Mouse (Mus musculus): ENCODE measurements around the gene Pitpnm2. TPM values are rescaled to one million over a fixed set of nuclear protein-coding genes. Genes with fewer than 3 reads are reported as not detected.
A peak's percentile ranks its signal among the peaks of the same experiment; 100 is the strongest.

The Pitpnm2 gene
- polyA plus RNA-seq, 1 experiment from 2014 or later = 4.9 TPM

- Histone ChIP-seq H3K4me3 (no peak overlapping the region), H3K4me2 (no peak overlapping the region), H3K9ac (no peak overlapping the region), H3K27me3 (no peaks in the 10 kb centered on the region), H3K36me3 (no peaks in the 10 kb centered on the region), H3K4me1 (replicated peaks) (peaks cover 7% of the 10 kb centered on the region), H3K9me3 (replicated peaks) (no peaks in the 10 kb centered on the region), H3K27ac (no peak overlapping the region)
- no peak for ATAC-seq (replicated peaks; ENCODE audit: insufficient number of reproducible peaks, insufficient read depth, low FRiP score, low read depth)
- WGBS = 85% methylated on average over 11 of the region's 11 CpGs
Measured at GRCm38 (mm10) chr5:124100128-124101044, 149.2 kb downstream of the Pitpnm2 start.

- Histone ChIP-seq H3K9ac (no peak overlapping the region), H3K4me2 (no peak overlapping the region), H3K27ac (no peak overlapping the region), H3K4me3 (no peak overlapping the region), H3K36me3 (no peaks in the 10 kb centered on the region), H3K4me1 (replicated peaks) (peaks cover 12% of the 10 kb centered on the region), H3K9me3 (replicated peaks) (no peaks in the 10 kb centered on the region), H3K27me3 (no peaks in the 10 kb centered on the region)
- ATAC-seq (replicated peaks; ENCODE audit: insufficient number of reproducible peaks, insufficient read depth, low FRiP score, low read depth) = no peak
- WGBS = 73% methylated on average over 2 of the region's 2 CpGs
Measured at GRCm38 (mm10) chr5:124098923-124099322, 150.6 kb downstream of the Pitpnm2 start.

GRCm38 (mm10) chr5:124095596-124096232 lies 153.8 kb downstream of the Pitpnm2 start, which contains the start of gene Abcb9:
TSS of gene Abcb9 (minus strand) at chr5:124095798.
- Histone ChIP-seq H3K4me3 (peak within 1 kb of the TSS; percentile 53), H3K4me2 (peak within 1 kb of the TSS; percentile 83)
- ATAC-seq (replicated peaks; ENCODE audit: insufficient number of reproducible peaks, insufficient read depth, low FRiP score, low read depth) = peak; percentile 78

GRCm38 (mm10) chr5:124095077-124095581 lies 154.4 kb downstream of the Pitpnm2 start:
- H3K9me3 ChIP-seq (replicated peaks) = no peaks in the 10 kb centered on the region
- H3K4me3 ChIP-seq = peak overlapping the region; percentile 53
- peak; percentile 16 for ATAC-seq (replicated peaks; ENCODE audit: insufficient number of reproducible peaks, insufficient read depth, low FRiP score, low read depth)
- H3K9ac ChIP-seq = peak overlapping the region; percentile 47; the same call in 1 of the 2 replicates
- H3K36me3 ChIP-seq = no peaks in the 10 kb centered on the region
- peak overlapping the region; percentile 83 for H3K4me2 ChIP-seq
- H3K27me3 ChIP-seq = no peaks in the 10 kb centered on the region
- 17% methylated on average over 19 of the region's 19 CpGs for WGBS
- H3K27ac ChIP-seq = no peak overlapping the region
- H3K4me1 ChIP-seq (replicated peaks) = peaks cover 20% of the 10 kb centered on the region

More at GRCm38 (mm10) chr5:124095596-124096232, 153.8 kb downstream of the Pitpnm2 start, which contains the start of gene Abcb9:
- Histone ChIP-seq H3K27me3 (no peaks in the 10 kb centered on the region), H3K36me3 (no peaks in the 10 kb centered on the region), H3K9me3 (replicated peaks) (no peaks in the 10 kb centered on the region), H3K4me1 (replicated peaks) (peaks cover 20% of the 10 kb centered on the region), H3K27ac (no peak within 1 kb of the TSS), H3K9ac (peak within 1 kb of the TSS; percentile 47; the same call in 1 of the 2 replicates)
- WGBS = 1% methylated on average over 42 of the region's 42 CpGs

GRCm38 (mm10) chr5:124093852-124094604 lies 155.5 kb downstream of the Pitpnm2 start:
- H3K4me2 ChIP-seq = no peak overlapping the region
- 86% methylated on average over 12 of the region's 12 CpGs for WGBS
- no peaks in the 10 kb centered on the region for H3K9me3 ChIP-seq (replicated peaks)
- no peak overlapping the region for H3K27ac ChIP-seq
- no peaks in the 10 kb centered on the region for H3K36me3 ChIP-seq
- H3K4me1 ChIP-seq (replicated peaks) = peaks cover 20% of the 10 kb centered on the region
- no peak for ATAC-seq (replicated peaks; ENCODE audit: insufficient number of reproducible peaks, insufficient read depth, low FRiP score, low read depth)
- H3K9ac ChIP-seq = no peak overlapping the region
- no peaks in the 10 kb centered on the region for H3K27me3 ChIP-seq
- H3K4me3 ChIP-seq = no peak overlapping the region

GRCm38 (mm10) chr5:124093120-124093794 lies 156.3 kb downstream of the Pitpnm2 start:
- Histone ChIP-seq H3K4me1 (replicated peaks) (peaks cover 20% of the 10 kb centered on the region), H3K9ac (no peak overlapping the region), H3K4me2 (no peak overlapping the region), H3K36me3 (no peaks in the 10 kb centered on the region), H3K9me3 (replicated peaks) (no peaks in the 10 kb centered on the region), H3K4me3 (no peak overlapping the region), H3K27ac (no peak overlapping the region), H3K27me3 (no peaks in the 10 kb centered on the region)
- ATAC-seq (replicated peaks; ENCODE audit: insufficient number of reproducible peaks, insufficient read depth, low FRiP score, low read depth) = no peak; the same call in 1 of the 2 replicates
- WGBS = 62% methylated on average over 11 of the region's 11 CpGs

- Histone ChIP-seq H3K9me3 (replicated peaks) (no peaks in the 10 kb centered on the region), H3K4me1 (replicated peaks) (peaks cover 20% of the 10 kb centered on the region), H3K4me3 (no peak overlapping the region), H3K9ac (no peak overlapping the region), H3K4me2 (no peak overlapping the region), H3K36me3 (no peaks in the 10 kb centered on the region), H3K27me3 (no peaks in the 10 kb centered on the region), H3K27ac (no peak overlapping the region)
- WGBS = 48% methylated on average over 9 of the region's 9 CpGs
- ATAC-seq (replicated peaks; ENCODE audit: insufficient number of reproducible peaks, insufficient read depth, low FRiP score, low read depth) = no peak
Measured at GRCm38 (mm10) chr5:124091951-124092406, 157.6 kb downstream of the Pitpnm2 start.

- 77% methylated on average over 23 of the region's 23 CpGs for WGBS
- Histone ChIP-seq H3K9me3 (replicated peaks) (no peaks in the 10 kb centered on the region), H3K4me1 (replicated peaks) (peaks cover 8% of the 10 kb centered on the region), H3K27ac (no peak overlapping the region), H3K4me2 (no peak overlapping the region), H3K9ac (no peak overlapping the region), H3K4me3 (no peak overlapping the region), H3K27me3 (no peaks in the 10 kb centered on the region), H3K36me3 (no peaks in the 10 kb centered on the region)
- no peak for ATAC-seq (replicated peaks; ENCODE audit: insufficient number of reproducible peaks, insufficient read depth, low FRiP score, low read depth)
Measured at GRCm38 (mm10) chr5:124089868-124090267, 159.7 kb downstream of the Pitpnm2 start.

GRCm38 (mm10) chr5:124086876-124087275 lies 162.7 kb downstream of the Pitpnm2 start:
- Histone ChIP-seq H3K9ac (no peak overlapping the region), H3K4me1 (replicated peaks) (no peaks in the 10 kb centered on the region), H3K4me2 (no peak overlapping the region), H3K27ac (no peak overlapping the region), H3K9me3 (replicated peaks) (no peaks in the 10 kb centered on the region), H3K36me3 (no peaks in the 10 kb centered on the region), H3K4me3 (no peak overlapping the region), H3K27me3 (no peaks in the 10 kb centered on the region)
- WGBS = 68% methylated on average over 4 of the region's 4 CpGs
- no peak for ATAC-seq (replicated peaks; ENCODE audit: insufficient number of reproducible peaks, insufficient read depth, low FRiP score, low read depth)

- Histone ChIP-seq H3K4me2 (no peak overlapping the region), H3K9me3 (replicated peaks) (no peaks in the 10 kb centered on the region), H3K36me3 (no peaks in the 10 kb centered on the region), H3K27me3 (no peaks in the 10 kb centered on the region), H3K27ac (no peak overlapping the region), H3K4me1 (replicated peaks) (peaks cover 4% of the 10 kb centered on the region), H3K9ac (no peak overlapping the region), H3K4me3 (no peak overlapping the region)
- no peak for ATAC-seq (replicated peaks; ENCODE audit: insufficient number of reproducible peaks, insufficient read depth, low FRiP score, low read depth)
- 63% methylated on average over 3 of the region's 3 CpGs for whole genome bisulfite sequencing
Measured at GRCm38 (mm10) chr5:124085513-124085912, 164.0 kb downstream of the Pitpnm2 start.

Measured in heart, embryonic 15.5 days (tissue).